Mouse (Mus musculus) left cerebral cortex, adult 8-10 months (tissue): ENCODE measurements around the gene Cwh43. TPM values are rescaled to one million over a fixed set of nuclear protein-coding genes. Genes with fewer than 3 reads are reported as not detected.
A peak's percentile ranks its signal among the peaks of the same experiment; 100 is the strongest.

Source experiments
- DNase-seq, 2 experiments: peaks; one replicate each; pipeline ENCODE4 v3.0.0; 2022; ENCODE audit warnings: low spot score in 2 of 2
- total RNA-seq, 4 experiments: library from RNA; stranded (reverse); gene quantifications; 2 replicates each; pipeline ENCODE4 v1.2.4; 2022

Cwh43 gene
- total RNA-seq, 4 experiments from 2014 or later, result 2.1 to 4.4 (median 2.7) TPM

- no peak for DNase-seq
These were observed 5.9 kb upstream of the Cwh43 start for GRCm38 (mm10) chr5:73399768-73400526.

- DNase-seq, result no peak
These were observed 4.5 kb upstream of the Cwh43 start for GRCm38 (mm10) chr5:73401341-73401740.

- DNase-seq, result no peak
These were observed 3.0 kb upstream of the Cwh43 start for GRCm38 (mm10) chr5:73402911-73403310.

GRCm38 (mm10) chr5:73403311-73404068 is 2.4 kb upstream of the Cwh43 start:
- DNase-seq, result no peak

- DNase-seq, result no peak
These were observed 1.1 kb upstream of the Cwh43 start for GRCm38 (mm10) chr5:73404790-73405189.

- DNase-seq, result no peak
These were observed 986 bp downstream of the Cwh43 start for GRCm38 (mm10) chr5:73406861-73407260.

- no peak for DNase-seq
These were observed 4.1 kb downstream of the Cwh43 start for GRCm38 (mm10) chr5:73409970-73410369.

- DNase-seq, result no peak
These were observed 5.9 kb downstream of the Cwh43 start for GRCm38 (mm10) chr5:73411771-73412170.

- no peak for DNase-seq
These were observed 8.3 kb downstream of the Cwh43 start for GRCm38 (mm10) chr5:73414172-73414571.

GRCm38 (mm10) chr5:73419045-73419695 is 13.3 kb downstream of the Cwh43 start:
- DNase-seq, result no peak

- no peak for DNase-seq
These were observed 20.9 kb downstream of the Cwh43 start for GRCm38 (mm10) chr5:73426824-73427223.

GRCm38 (mm10) chr5:73431581-73431980 is 25.7 kb downstream of the Cwh43 start:
- DNase-seq, result peak; percentile 72 to 86

- DNase-seq, result no peak
These were observed 26.9 kb downstream of the Cwh43 start for GRCm38 (mm10) chr5:73432805-73433204.

GRCm38 (mm10) chr5:73434764-73435163 is 28.9 kb downstream of the Cwh43 start:
- DNase-seq, result no peak

GRCm38 (mm10) chr5:73442176-73442575 is 36.3 kb downstream of the Cwh43 start:
- no peak for DNase-seq

GRCm38 (mm10) chr5:73450276-73450675 is 44.4 kb downstream of the Cwh43 start:
- no peak for DNase-seq

GRCm38 (mm10) chr5:73454502-73455306 is 48.8 kb downstream of the Cwh43 start:
- DNase-seq, result no peak

GRCm38 (mm10) chr5:73455307-73455687 is 49.4 kb downstream of the Cwh43 start:
- no peak for DNase-seq

GRCm38 (mm10) chr5:73468462-73469433 is 62.9 kb downstream of the Cwh43 start:
- DNase-seq, result no peak
